Mouse (Mus musculus) cerebellum, postnatal 14 days (tissue): ENCODE measurements around the gene Mkrn1.
"Not testable (repeated sequence)": the region's sequence is repeated elsewhere in the genome, so short reads cannot be mapped to it uniquely, and the experiment has no call there.

Experiments
- DNase-seq, 2 experiments: peaks; one replicate each; pipeline ENCODE4 v3.0.0; 2021; ENCODE audit warnings: mixed read lengths in 2 of 2

Mkrn1 gene

GRCm38 (mm10) chr6:39429007-39429788 is 8.9 kb upstream of the Mkrn1 start:
- DNase-seq, result no peak

GRCm38 (mm10) chr6:39427276-39428003 is 7.2 kb upstream of the Mkrn1 start:
- no peak for DNase-seq

- no peak for DNase-seq
These were observed 6.5 kb upstream of the Mkrn1 start for GRCm38 (mm10) chr6:39426725-39427124.

- DNase-seq, result no peak
These were observed 4.9 kb upstream of the Mkrn1 start for GRCm38 (mm10) chr6:39425181-39425580.

GRCm38 (mm10) chr6:39423686-39424085 is 3.4 kb upstream of the Mkrn1 start:
- no peak for DNase-seq

GRCm38 (mm10) chr6:39423130-39423551 is 2.9 kb upstream of the Mkrn1 start:
- no peak for DNase-seq

- no peak for DNase-seq
These were observed 605 bp upstream of the Mkrn1 start for GRCm38 (mm10) chr6:39420867-39421266.

- peak in 1 of 2 experiments; percentile 74 for DNase-seq
These were observed 844 bp downstream of the Mkrn1 start for GRCm38 (mm10) chr6:39419386-39419850.

- DNase-seq, result not testable (repeated sequence)
These were observed 3.6 kb downstream of the Mkrn1 start for GRCm38 (mm10) chr6:39416654-39417053.

GRCm38 (mm10) chr6:39415762-39416161 is 4.5 kb downstream of the Mkrn1 start:
- peak; percentile 76 to 89 for DNase-seq

GRCm38 (mm10) chr6:39414106-39414505 is 6.2 kb downstream of the Mkrn1 start:
- no peak for DNase-seq

- DNase-seq, result no peak
These were observed 13.8 kb downstream of the Mkrn1 start for GRCm38 (mm10) chr6:39406480-39406879.

- DNase-seq, result no peak
These were observed 17.1 kb downstream of the Mkrn1 start for GRCm38 (mm10) chr6:39403136-39403535.

- DNase-seq, result peak in 1 of 2 experiments; percentile 54
These were observed 19.9 kb downstream of the Mkrn1 start for GRCm38 (mm10) chr6:39400343-39400742.

GRCm38 (mm10) chr6:39398342-39398741 is 21.9 kb downstream of the Mkrn1 start:
- DNase-seq, result no peak

GRCm38 (mm10) chr6:39397046-39397445 is 23.2 kb downstream of the Mkrn1 start:
- DNase-seq, result no peak

GRCm38 (mm10) chr6:39395916-39396315 is 24.3 kb downstream of the Mkrn1 start:
- peak; percentile 44 to 55 for DNase-seq

GRCm38 (mm10) chr6:39395471-39395870 is 24.8 kb downstream of the Mkrn1 start:
- no peak for DNase-seq

- peak; percentile 59 to 71 for DNase-seq
These were observed 30.3 kb downstream of the Mkrn1 start for GRCm38 (mm10) chr6:39389988-39390387.

- no peak for DNase-seq
These were observed 39.0 kb downstream of the Mkrn1 start, which contains the start of gene Rab19 for GRCm38 (mm10) chr6:39381125-39381880. Rab19 (plus strand) TSS chr6:39381175.

- DNase-seq, result no peak
These were observed 40.0 kb downstream of the Mkrn1 start for GRCm38 (mm10) chr6:39380276-39380675.

- DNase-seq, result no peak
These were observed 40.5 kb downstream of the Mkrn1 start for GRCm38 (mm10) chr6:39379749-39380148.

- no peak for DNase-seq
These were observed 41.0 kb downstream of the Mkrn1 start for GRCm38 (mm10) chr6:39379224-39379623.
